Mouse (Mus musculus): ENCODE data around the gene Map4k2. TPM values are rescaled to one million over a fixed set of nuclear protein-coding genes. Genes with fewer than 3 reads are reported as not detected.

Map4k2 gene
- total RNA-seq, 2 experiments from 2014 or later: 18.4 to 21.4 TPM

DNA sequence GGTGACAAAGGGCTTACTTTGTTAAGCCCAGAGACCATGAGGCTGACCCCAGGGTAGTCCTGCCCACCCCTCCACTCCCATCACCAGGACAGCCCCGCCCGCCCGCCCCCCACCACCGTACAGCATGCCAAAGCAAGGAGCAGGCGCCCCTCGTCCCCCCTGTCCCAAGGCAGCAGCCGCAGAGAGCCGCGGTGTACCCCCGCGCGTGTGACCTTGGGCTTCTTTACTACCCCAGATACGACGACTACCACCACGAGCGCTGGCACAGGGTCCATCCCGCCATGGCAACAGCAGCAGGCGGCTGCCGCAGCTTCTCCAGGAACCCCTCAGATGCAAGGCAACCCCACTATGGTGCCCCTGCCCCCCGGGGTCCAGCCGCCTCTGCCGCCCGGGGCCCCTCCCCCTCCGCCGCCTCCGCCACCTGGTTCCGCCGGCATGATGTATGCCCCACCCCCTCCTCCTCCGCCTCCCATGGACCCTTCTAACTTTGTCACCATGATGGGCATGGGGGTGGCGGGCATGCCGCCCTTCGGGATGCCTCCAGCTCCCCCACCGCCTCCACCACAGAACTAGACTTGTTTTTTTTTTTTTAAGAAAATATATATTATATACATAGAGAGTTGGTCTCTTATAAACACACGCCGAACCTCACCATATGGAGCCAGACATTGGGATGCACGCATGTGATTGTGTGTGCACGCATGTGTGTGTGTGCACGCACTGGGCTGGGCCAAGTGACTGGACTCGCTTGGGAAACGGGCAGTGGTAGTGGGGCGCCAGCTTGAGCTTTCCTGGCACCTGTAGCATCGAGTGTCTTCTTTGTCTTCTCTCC, 34.7 kb downstream of the Map4k2 start:
- no peak for DNase-seq (ENCODE audit: low spot score in 2 of 2)

GRCm38 (mm10) chr19:6376255-6376564, 35.3 kb downstream of the Map4k2 start:
- DNase-seq (ENCODE audit: low spot score in 2 of 2): peak; percentile 61 to 69

DNA sequence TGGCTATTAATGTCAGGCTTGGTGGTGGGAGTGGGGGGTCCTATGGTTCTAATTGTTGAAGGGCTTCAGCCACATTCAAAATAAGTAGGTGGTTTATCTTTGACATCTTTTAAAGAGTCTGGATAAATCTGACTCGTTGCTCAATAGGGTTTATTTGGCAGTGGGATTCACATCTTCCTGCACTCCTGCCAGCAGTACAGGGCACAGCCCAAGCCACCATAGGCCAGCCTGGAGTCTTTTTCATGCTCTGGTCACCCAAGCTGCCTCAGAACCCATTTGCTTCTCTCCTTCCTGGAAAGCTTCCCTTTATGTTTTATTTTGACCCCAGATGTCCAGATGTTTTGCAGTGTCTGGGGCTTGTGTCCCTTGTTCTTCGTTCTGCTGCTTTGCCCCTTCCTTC, 35.7 kb downstream of the Map4k2 start:
- no peak for DNase-seq (ENCODE audit: low spot score in 2 of 2)

DNA sequence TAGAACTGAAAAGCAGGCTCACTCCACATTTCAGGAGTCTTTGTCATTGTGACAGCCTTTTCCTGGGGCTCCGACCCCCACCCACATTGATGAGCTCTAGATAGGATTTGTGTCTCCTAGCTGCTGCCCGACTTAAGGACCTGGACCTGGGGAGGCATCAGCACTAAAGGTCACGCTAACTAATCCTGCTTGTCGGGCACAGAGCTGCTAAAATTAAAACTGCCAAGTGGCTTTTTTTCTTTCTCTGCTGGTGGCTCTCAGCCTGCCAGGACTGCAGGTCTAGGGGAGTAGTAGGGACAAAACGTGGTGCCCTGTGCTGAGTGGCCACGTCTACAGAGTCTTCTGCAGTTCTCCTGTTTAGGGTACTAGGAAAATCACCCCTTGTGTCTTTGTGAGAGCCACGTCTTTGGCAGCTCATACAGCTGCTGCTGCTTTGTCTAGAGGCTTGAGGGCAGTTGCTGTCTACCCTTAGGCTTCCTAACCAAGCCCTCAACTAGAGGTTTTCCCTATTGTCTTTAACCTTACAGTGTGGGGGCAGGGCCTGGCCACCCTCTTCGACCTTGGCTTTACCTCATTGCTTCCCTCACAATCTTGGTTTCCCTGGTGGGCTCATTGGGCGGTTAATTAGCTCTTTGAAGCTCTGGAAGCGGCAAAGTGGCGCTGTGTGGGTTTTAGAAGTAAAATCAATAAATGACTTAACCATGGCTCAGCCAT, 36.5 kb downstream of the Map4k2 start:
- DNase-seq (ENCODE audit: low spot score in 2 of 2): no peak

- no peak for DNase-seq (ENCODE audit: low spot score in 2 of 2)
Observed at GRCm38 (mm10) chr19:6380411-6381166, 39.7 kb downstream of the Map4k2 start.

DNA sequence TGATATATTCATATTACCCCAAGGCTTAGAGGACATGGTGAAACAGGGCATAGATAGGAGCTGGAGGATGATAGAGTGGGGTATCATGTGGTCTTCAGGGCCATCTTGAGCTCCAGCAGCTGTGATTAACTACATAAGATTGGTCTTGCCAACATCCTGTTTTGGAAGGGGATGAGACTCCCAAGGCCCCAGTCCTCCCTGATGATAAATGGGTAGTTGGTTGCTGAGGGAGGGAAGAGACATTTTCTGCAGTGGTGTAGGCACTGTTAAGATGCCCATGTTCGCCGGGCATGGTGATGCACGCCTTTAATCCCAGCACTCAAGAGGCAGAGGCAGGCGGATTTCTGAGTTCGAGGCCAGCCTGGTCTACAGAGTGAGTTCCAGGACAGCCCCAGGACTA, 40.3 kb downstream of the Map4k2 start:
- DNase-seq (ENCODE audit: low spot score in 2 of 2): no peak

GRCm38 (mm10) chr19:6382323-6382924, 41.5 kb downstream of the Map4k2 start:
- no peak for DNase-seq (ENCODE audit: low spot score in 2 of 2)

DNA sequence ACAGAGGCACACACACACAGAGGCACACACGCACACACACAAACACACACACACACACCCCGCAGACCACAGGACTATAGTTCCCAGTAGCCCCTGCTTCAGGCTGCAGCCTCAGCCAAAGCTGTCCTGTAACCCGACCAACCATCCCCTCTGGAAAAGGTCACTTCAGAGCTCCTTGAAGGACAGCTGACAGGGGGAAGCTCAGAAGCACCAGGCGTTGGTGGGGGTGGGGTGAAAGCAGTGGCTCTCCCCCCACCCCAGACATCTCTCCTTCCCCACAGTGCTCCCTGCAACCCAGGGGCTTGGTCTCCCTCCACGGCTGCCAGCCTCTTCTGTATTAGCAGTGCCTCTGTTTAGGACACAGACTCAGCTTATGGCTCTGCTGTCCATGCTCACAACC, 42.5 kb downstream of the Map4k2 start:
- peak in 1 of 2 experiments; percentile 15 for DNase-seq (ENCODE audit: low spot score in 2 of 2)

DNA sequence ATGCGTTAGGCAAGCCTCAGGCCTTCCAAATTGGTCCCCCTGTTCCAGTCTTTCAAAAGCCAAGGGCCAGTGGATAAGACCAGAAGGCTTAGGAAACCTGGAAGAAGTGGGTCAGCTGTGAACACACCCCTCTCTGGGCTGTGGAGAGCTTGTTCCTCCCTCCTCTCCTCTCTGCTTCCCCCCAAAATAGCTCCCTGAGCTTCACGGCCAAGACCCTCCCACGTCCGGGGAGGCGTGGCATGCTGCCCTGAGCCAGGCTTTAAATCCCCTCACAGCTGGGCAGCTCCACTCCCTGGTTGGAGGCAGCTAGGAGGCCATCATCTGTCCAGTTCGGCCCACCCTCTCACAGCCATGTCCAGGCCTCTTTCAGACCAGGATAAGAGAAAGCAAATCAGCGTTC, 43.2 kb downstream of the Map4k2 start, which contains the start of gene Pygm:
Gene Pygm (plus strand): TSS at position 272 of the 400 bp plus-strand sequence.
- DNase-seq (ENCODE audit: low spot score in 2 of 2): peak; percentile 66 to 82

DNA sequence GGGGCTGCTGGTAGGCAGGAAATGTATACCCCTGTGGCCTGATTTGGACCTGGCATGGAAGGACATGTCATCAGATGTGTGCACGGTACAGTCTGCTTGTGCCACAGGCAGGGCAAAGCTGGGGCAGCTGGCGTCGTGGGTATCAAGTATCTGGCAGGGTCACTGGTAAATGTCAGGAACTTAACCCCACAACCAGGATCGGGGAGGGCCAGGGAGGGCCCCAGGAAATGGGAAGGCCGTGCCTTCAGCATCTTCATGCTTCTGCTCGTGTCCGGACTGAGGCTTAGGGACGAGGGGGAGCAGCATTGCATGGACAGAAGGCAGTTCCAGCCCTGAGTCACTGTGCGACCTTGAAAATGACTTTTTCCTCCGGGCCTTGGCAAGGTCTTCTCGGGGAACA, 44.0 kb downstream of the Map4k2 start:
- DNase-seq (ENCODE audit: low spot score in 2 of 2): peak in 1 of 2 experiments; percentile 41

GRCm38 (mm10) chr19:6385419-6385818, 44.5 kb downstream of the Map4k2 start:
- DNase-seq (ENCODE audit: low spot score in 2 of 2): no peak

- DNase-seq (ENCODE audit: low spot score in 2 of 2): peak in 1 of 2 experiments; percentile 10
Observed at GRCm38 (mm10) chr19:6385821-6386220, 44.9 kb downstream of the Map4k2 start.

DNA sequence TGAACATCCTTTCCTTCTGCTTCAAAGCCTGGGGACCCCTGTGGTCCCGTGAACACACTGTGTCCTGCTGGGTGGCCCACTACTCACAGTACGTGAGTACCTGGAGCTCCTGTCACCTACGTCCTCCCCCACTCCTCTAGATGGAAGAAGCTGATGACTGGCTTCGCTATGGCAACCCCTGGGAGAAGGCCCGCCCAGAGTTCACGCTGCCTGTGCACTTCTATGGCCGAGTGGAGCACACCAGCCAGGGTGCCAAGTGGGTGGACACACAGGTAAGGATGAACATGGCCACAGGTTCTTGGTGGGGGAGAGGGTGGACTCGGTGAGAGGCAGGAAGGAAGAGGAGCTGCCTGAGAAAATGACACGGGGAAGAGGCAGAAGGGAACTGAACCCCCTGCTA, 45.3 kb downstream of the Map4k2 start:
- DNase-seq (ENCODE audit: low spot score in 2 of 2): no peak

- DNase-seq (ENCODE audit: low spot score in 2 of 2): no peak
Observed at GRCm38 (mm10) chr19:6388006-6388405, 47.1 kb downstream of the Map4k2 start.

GRCm38 (mm10) chr19:6389803-6390202, 48.9 kb downstream of the Map4k2 start:
- DNase-seq (ENCODE audit: low spot score in 2 of 2): no peak

DNA sequence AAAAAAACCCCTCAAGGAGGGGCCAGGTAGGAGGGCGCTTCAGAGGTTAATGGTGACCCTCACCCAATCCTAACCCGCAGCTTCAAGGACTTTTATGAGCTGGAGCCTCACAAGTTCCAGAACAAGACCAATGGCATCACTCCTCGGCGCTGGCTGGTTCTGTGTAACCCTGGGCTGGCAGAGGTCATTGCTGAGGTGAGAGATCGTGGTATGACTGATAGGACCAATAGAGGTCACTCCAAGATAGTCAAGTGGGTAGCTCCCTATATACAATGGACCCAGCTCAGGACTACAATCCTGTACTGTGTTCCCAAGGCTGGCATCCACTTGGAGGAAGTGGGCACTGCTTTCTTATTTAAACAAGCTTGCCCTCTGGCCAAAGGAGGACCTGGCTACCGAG, 49.3 kb downstream of the Map4k2 start:
- no peak for DNase-seq (ENCODE audit: low spot score in 2 of 2)

DNA sequence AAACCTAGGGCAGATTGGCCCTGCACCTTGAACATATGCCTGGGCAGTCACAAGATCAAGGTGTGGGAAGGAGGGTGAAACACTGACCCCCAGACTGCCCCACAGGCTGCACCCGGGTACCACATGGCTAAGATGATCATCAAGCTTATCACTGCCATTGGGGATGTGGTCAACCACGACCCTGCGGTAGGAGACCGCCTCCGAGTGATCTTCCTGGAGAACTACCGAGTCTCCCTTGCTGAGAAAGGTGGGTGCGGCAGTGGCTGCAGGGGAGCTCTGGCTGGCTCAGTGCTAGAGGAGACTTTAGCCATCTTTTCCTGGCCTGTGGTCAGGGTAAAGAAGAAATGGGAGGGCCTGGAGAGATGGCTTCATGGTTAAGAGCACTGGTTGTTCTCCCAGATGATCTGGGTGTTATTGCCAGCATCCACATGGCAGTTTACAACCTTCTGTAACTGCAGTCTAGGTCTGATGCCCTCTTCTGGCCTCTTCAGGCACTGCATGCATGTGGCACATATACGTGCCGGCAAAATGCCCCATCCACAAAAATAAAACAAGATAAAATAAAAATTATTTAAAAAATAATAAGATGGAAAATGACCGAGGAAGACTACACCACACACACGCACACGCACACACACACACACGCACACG, 51.9 kb downstream of the Map4k2 start:
- no peak for DNase-seq (ENCODE audit: low spot score in 2 of 2)

GRCm38 (mm10) chr19:6393637-6394036, 52.7 kb downstream of the Map4k2 start:
- no peak for DNase-seq (ENCODE audit: low spot score in 2 of 2)

GRCm38 (mm10) chr19:6396237-6396636, 55.3 kb downstream of the Map4k2 start:
- no peak for DNase-seq (ENCODE audit: low spot score in 2 of 2)

- peak in 1 of 2 experiments; percentile 16 for DNase-seq (ENCODE audit: low spot score in 2 of 2)
Observed at GRCm38 (mm10) chr19:6397582-6398249, 56.8 kb downstream of the Map4k2 start.

Data from gastrocnemius, postnatal 4 days (tissue).